Mouse (Mus musculus) kidney, adult 2 months (tissue): ENCODE data around the gene Prf1.

Experiments
- CTCF ChIP-seq: fragments of 200-500 bp; conservative IDR thresholded peaks from 2 replicates; pipeline ENCODE4 v1.5.1; 2011; ENCODE audit warnings: low read depth, mild to moderate bottlenecking, control low read depth, low read length, moderate library complexity, mixed read lengths; ENCODE audit not compliant: insufficient read depth, insufficient read length
- POLR2A ChIP-seq: fragments of 200-500 bp; IDR thresholded peaks from one replicate; pipeline ENCODE4 v1.6.1; 2011; ENCODE audit warnings: low read depth, low read length, control low read depth

GRCm38 (mm10) chr10:61312754-61313153, 15.1 kb downstream of the Prf1 start:
- no peak for TF ChIP-seq CTCF
- no peak for TF ChIP-seq POLR2A
